Mouse (Mus musculus) liver, embryonic 16.5 days (tissue): Measurements from ENCODE around the gene Magi2. TPM values are rescaled to one million over a fixed set of nuclear protein-coding genes. Genes with fewer than 3 reads are reported as not detected.
"Not testable (repeated sequence)": the region's sequence is repeated elsewhere in the genome, so short reads cannot be mapped to it uniquely, and the experiment has no call there.

ENCODE experiments used
- ATAC-seq: fragments of 200-750 bp; cut with Nextera tagmentation; 2 replicates; pipeline ENCODE4 v1.8.0; 2017; ENCODE audit warnings: low read depth, mild to moderate bottlenecking, moderate number of reproducible peaks, moderate library complexity
- H3K27ac ChIP-seq: fragments of 300-500 bp; sonication (generic); 2 replicates; pipeline ENCODE4 v1.5.1; 2014; ENCODE audit warnings: mild to moderate bottlenecking, low read length
- H3K27me3 ChIP-seq: fragments of 300-500 bp; sonication (generic); 2 replicates; pipeline ENCODE4 v1.6.1; 2014; ENCODE audit warnings: low read depth, low read length, mixed read lengths; ENCODE audit not compliant: control insufficient read depth, insufficient read depth
- H3K36me3 ChIP-seq: fragments of 300-500 bp; sonication (generic); 2 replicates; pipeline ENCODE4 v1.6.1; 2014; ENCODE audit warnings: mild to moderate bottlenecking; ENCODE audit not compliant: control insufficient read depth, insufficient read depth
- H3K4me1 ChIP-seq: fragments of 300-500 bp; sonication (generic); 2 replicates; pipeline ENCODE4 v1.6.1; 2014; ENCODE audit warnings: low read depth, low read length, mixed read lengths; ENCODE audit not compliant: control insufficient read depth
- H3K4me2 ChIP-seq: fragments of 300-500 bp; sonication (generic); 2 replicates; pipeline ENCODE4 v1.6.1; 2014; ENCODE audit warnings: low read depth, low read length, mixed read lengths
- H3K4me3 ChIP-seq: fragments of 300-500 bp; sonication (generic); 2 replicates; pipeline ENCODE4 v1.5.1; 2014; ENCODE audit warnings: low read depth, mild to moderate bottlenecking, low read length
- H3K9ac ChIP-seq: fragments of 300-500 bp; sonication (generic); 2 replicates; pipeline ENCODE4 v1.6.1; 2014; ENCODE audit warnings: low read depth, low read length
- H3K9me3 ChIP-seq: fragments of 300-500 bp; sonication (generic); replicated peaks from 2 replicates; pipeline ENCODE4 v1.6.1; 2016; ENCODE audit warnings: low read length; ENCODE audit not compliant: control insufficient read depth
- WGBS: fragments of 180-500 bp; shearing (Covaris S2); extraction: QIAGEN DNeasy Blood & Tissue Kit; methylation state at CpG from one replicate; pipeline ENCODE4 v1.1.7; 2014; ENCODE audit not compliant: insufficient replicate concordance; 5-methylcytosine and 5-hydroxymethylcytosine counted together
- polyA plus RNA-seq: library from polyadenylated mRNA; unstranded; fragments of >200 nt; fragmentation: Nextera tagmentation; extraction: Ambion mirVana; gene quantifications from 2 replicates; pipeline ENCODE4 v1.2.1, GENCODE M21; 2015

The Magi2 gene
- polyA plus RNA-seq, 1 experiment from 2014 or later: 0.34 TPM

DNA sequence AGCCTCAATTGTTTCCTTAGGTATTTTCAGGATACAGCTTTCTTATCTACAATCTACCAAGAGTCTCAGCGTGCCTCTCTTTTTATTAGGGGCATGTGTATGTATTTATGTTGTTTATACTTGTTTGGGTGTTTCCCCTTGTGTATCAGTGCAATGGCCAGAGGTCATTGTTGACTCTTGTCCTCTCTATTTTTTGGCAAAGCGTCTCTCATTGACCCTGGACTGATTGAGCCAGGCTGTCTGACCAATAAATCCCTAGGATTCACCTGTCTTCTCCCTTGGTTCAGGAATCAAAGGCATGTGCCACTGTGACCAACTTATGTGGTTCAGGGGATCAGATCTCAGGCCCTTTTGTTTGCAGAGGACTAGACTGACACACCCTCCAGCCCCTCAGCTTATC, 1030.1 kb downstream of the Magi2 start:
- Histone ChIP-seq H3K9me3 (no peaks in the 10 kb centered on the region), H3K27ac (no peak overlapping the region), H3K9ac (no peak overlapping the region), H3K4me3 (no peak overlapping the region), H3K36me3 (no peaks in the 10 kb centered on the region), H3K4me1 (no peaks in the 10 kb centered on the region), H3K27me3 (no peaks in the 10 kb centered on the region), H3K4me2 (no peak overlapping the region)
- ATAC-seq: no peak
- WGBS: 37% methylated on average over 2 of the region's 2 CpGs

DNA sequence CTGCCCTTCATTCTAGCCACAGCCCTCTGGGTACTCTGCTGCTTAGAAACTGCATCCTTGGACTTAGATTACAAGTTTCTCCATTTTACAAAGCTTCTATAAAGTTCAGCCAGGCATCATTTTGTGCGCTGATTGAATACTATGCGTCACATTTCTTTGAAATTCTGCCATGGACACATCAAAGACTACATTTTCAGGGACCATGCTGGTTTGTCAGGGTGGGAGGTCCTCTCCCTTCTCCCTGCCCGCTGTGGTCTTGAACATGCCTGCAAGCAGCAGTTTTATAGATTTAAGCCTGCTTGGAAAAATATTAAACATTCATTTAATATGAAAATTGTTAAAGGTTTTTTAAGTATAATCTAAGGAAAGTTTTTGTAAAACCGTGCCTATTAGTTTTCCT, 1030.6 kb downstream of the Magi2 start:
- no peaks in the 10 kb centered on the region for H3K4me1 ChIP-seq
- H3K4me2 ChIP-seq: no peak overlapping the region
- H3K9me3 ChIP-seq: no peaks in the 10 kb centered on the region
- no peaks in the 10 kb centered on the region for H3K36me3 ChIP-seq
- 54% methylated on average over 4 of the region's 4 CpGs for WGBS
- H3K27ac ChIP-seq: no peak overlapping the region
- ATAC-seq: no peak
- no peak overlapping the region for H3K9ac ChIP-seq
- no peak overlapping the region for H3K4me3 ChIP-seq
- no peaks in the 10 kb centered on the region for H3K27me3 ChIP-seq

- Histone ChIP-seq H3K9me3 (no peaks in the 10 kb centered on the region), H3K27ac (no peak overlapping the region), H3K4me2 (no peak overlapping the region), H3K9ac (no peak overlapping the region), H3K27me3 (no peaks in the 10 kb centered on the region), H3K4me1 (no peaks in the 10 kb centered on the region), H3K4me3 (no peak overlapping the region), H3K36me3 (no peaks in the 10 kb centered on the region)
- no peak for ATAC-seq
- WGBS: 50% methylated on average over 3 of the region's 3 CpGs
These were observed 1032.9 kb downstream of the Magi2 start for GRCm38 (mm10) chr5:20259719-20260118.

DNA sequence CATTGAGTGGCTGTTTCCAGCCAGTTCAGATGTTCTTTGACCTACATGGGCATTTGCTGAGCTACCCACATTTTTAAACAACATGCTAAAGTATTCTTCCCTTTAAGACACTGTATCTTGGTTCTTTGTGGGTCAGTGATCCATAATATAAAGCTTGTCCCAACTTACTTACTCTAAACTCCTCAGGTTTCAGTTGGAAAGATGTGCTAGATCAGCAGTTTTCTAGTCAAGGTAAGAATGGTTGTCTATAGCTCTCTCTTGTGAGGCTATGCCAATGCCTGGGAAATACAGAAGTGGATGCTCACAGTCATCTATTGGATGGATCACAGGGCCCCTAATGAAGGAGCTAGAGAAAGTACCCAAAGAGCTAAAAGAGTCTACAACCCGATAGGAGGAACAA, 1045.8 kb downstream of the Magi2 start:
- H3K9ac ChIP-seq, H3K36me3 ChIP-seq, H3K27ac ChIP-seq, H3K4me1 ChIP-seq, H3K9me3 ChIP-seq, H3K27me3 ChIP-seq, ATAC-seq, H3K4me3 ChIP-seq, H3K4me2 ChIP-seq: not testable (repeated sequence)
- 67% methylated on average over 1 of the region's 1 CpGs for WGBS

- Histone ChIP-seq H3K9me3 (no peaks in the 10 kb centered on the region), H3K4me3 (no peak overlapping the region), H3K36me3 (no peaks in the 10 kb centered on the region), H3K4me1 (no peaks in the 10 kb centered on the region), H3K27me3 (no peaks in the 10 kb centered on the region), H3K9ac (no peak overlapping the region), H3K27ac (no peak overlapping the region), H3K4me2 (no peak overlapping the region)
- 72% methylated on average over 2 of the region's 2 CpGs for WGBS
- ATAC-seq: no peak
These were observed 1048.8 kb downstream of the Magi2 start for GRCm38 (mm10) chr5:20275632-20276031.

- no peak for ATAC-seq
- no peaks in the 10 kb centered on the region for H3K4me1 ChIP-seq
- no peaks in the 10 kb centered on the region for H3K27me3 ChIP-seq
- H3K4me3 ChIP-seq: no peak overlapping the region
- H3K9ac ChIP-seq: no peak overlapping the region
- no peak overlapping the region for H3K27ac ChIP-seq
- H3K36me3 ChIP-seq: no peaks in the 10 kb centered on the region
- H3K4me2 ChIP-seq: no peak overlapping the region
- H3K9me3 ChIP-seq: no peaks in the 10 kb centered on the region
- 64% methylated on average over 8 of the region's 8 CpGs for WGBS
These were observed 1058.4 kb downstream of the Magi2 start for GRCm38 (mm10) chr5:20285080-20285840.

DNA sequence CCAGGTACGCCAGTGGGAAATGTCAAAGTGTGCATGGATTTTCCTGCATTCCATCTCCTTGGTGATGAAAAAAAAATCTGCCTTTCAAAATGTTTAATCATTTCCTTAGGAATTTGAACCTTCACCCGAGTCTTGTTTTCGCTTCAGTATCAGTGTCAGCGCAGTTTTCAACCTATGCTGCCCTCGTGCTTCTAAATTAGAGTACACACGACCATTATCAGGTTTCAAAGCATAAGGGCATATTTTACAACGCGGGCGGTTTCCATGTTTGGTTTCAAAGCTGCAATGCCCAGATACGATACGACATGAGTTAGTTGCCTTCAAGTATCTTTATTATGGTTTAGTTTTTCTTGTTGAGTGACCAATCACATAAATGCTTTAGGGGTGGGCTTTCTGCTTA, 1067.7 kb downstream of the Magi2 start:
- Histone ChIP-seq H3K9ac (no peak overlapping the region), H3K36me3 (no peaks in the 10 kb centered on the region), H3K4me2 (no peak overlapping the region), H3K9me3 (no peaks in the 10 kb centered on the region), H3K27ac (no peak overlapping the region), H3K4me1 (no peaks in the 10 kb centered on the region), H3K27me3 (no peaks in the 10 kb centered on the region), H3K4me3 (no peak overlapping the region)
- 64% methylated on average over 11 of the region's 11 CpGs for WGBS
- no peak for ATAC-seq

DNA sequence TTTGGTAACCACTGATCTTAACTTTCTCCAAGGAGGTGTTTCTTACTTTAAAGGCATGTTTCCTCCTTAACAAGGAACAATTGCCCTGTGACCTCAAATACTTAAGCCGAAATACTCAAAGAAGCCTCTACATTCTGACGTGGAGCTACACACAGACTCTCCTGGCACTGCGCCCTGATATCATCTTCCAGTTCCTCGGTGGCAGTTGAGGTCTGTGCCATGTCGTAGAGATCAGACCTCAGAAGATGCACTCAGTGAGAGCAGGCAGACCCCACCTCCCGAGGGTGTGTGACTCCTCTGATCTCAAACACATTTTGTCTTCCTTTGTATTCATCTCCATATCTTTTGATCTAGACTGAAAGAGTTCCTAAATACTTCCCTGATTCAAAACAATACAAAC, 1073.0 kb downstream of the Magi2 start:
- no peak for ATAC-seq
- H3K4me3 ChIP-seq: no peak overlapping the region
- H3K9me3 ChIP-seq: no peaks in the 10 kb centered on the region
- H3K27me3 ChIP-seq: no peaks in the 10 kb centered on the region
- H3K27ac ChIP-seq: no peak overlapping the region
- no peaks in the 10 kb centered on the region for H3K36me3 ChIP-seq
- no peak overlapping the region for H3K9ac ChIP-seq
- H3K4me2 ChIP-seq: no peak overlapping the region
- 58% methylated on average over 6 of the region's 6 CpGs for WGBS
- H3K4me1 ChIP-seq: no peaks in the 10 kb centered on the region

DNA sequence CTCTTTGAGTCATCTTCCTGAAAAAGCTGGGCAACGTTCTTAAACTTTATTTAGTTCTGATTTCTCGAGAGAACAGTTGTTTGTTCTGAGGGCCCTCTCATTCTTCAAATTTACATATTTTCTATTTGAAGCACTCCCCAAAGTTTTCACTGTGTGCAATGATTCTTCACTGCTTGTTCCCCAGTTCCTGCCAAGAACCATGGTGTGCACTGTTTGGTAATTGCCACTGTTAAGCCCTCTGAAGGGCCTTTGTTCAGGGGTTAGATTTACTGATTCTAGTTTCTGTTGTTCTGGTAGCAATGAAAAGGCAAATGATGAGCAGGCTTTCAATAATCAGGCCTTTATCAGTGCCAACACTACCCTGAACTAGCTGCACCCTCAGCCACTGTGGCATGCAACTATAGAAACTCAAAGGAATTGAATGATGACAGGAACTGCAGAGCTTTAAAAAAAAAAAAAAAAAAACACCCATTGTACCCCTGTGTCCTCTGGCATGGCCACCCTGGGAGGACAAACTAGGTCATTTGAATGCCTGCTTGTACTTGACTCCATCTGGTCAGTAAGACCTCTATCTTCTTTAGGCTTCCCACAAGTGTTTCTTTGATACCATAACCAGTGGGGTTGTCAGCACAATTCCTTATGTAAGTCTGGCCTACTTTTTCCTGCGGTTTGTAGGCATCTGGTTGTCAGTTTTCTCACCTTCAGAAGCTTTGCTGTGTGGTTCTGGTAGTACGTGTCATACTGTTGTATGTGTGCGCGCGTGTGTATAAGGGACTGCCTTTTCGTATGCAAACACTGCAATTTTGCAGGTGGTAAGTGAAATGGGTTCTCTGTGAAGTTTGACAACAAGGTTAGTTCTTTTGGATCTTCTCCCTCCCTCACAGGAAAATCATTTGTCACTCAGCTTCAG, 1076.5 kb downstream of the Magi2 start:
- Histone ChIP-seq H3K9me3 (no peaks in the 10 kb centered on the region), H3K9ac (no peak overlapping the region), H3K4me1 (no peaks in the 10 kb centered on the region), H3K36me3 (no peaks in the 10 kb centered on the region), H3K4me3 (no peak overlapping the region), H3K27ac (no peak overlapping the region), H3K27me3 (no peaks in the 10 kb centered on the region), H3K4me2 (no peak overlapping the region)
- 64% methylated on average over 8 of the region's 8 CpGs for WGBS
- no peak for ATAC-seq
